Mouse (Mus musculus): ENCODE measurements around the gene Numbl. TPM values are rescaled to one million over a fixed set of nuclear protein-coding genes. Genes with fewer than 3 reads are reported as not detected.
A peak's percentile ranks its signal among the peaks of the same experiment; 100 is the strongest.

The Numbl gene
- total RNA-seq, 1 experiment, result 14.1 TPM

DNA sequence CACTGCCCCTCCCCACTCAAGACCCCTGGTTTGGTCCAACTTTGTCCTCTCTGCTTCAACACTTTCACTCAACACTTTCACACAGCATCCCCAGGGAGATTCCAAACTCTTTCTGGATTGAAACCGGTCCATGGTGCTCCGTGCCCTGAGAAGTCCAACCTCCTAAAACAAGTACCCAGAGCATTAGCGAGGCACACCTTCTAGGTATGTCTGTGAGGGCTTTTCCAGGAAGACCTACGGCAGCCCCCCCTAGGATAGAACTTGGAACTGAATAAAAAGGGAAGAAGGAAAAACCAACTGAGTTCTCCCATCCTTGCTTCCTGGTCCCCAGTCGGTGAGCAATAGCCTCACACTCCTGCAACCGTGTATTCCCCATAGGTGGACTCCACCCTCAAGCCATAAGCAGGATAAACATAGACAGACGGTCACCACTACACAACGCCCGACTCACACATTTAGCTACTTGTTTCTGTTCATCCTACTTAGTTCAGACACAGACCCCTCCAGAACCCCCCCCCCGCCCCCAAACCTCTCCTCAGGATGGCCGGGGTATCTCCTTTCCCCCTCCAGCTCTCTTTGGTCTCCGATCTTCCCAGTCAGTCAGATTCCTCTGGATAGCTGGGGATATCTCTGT lies 53.5 kb downstream of the Numbl start:
- peaks cover 16% of the 10 kb centered on the region for H3K36me3 ChIP-seq (ENCODE audit: control insufficient read depth, insufficient read depth, low read length, poor library complexity, severe bottlenecking)
- TF ChIP-seq HCFC1 (IDR thresholded peaks at IDR 0.05; ENCODE audit: borderline replicate concordance, insufficient read depth, low read length) (no peak), CHD2 (IDR thresholded peaks at IDR 0.05; ENCODE audit: low read depth, low read length) (no peak), ZC3H11A (IDR thresholded peaks at IDR 0.05; ENCODE audit: borderline replicate concordance, low read depth, low read length) (no peak), ZNF384 (IDR thresholded peaks at IDR 0.05; ENCODE audit: low read depth, low read length) (no peak), MAFK (IDR thresholded peaks at IDR 0.05; ENCODE audit: insufficient read depth, low read depth, low read length) (no peak)
- peaks cover 5% of the 10 kb centered on the region in 2 experiments; a peak in 3 of 4 replicates for H3K4me1 ChIP-seq (ENCODE audit: control insufficient read depth in 2 of 2, insufficient read depth in 2 of 2, low read length in 2 of 2, poor library complexity in 1 of 2)
- peak overlapping the region; percentile 97 for H3K27ac ChIP-seq (ENCODE audit: insufficient read depth, low read depth, low read length, poor library complexity, severe bottlenecking)
- DNase-seq (ENCODE audit: low read depth, low spot score), result no peak
- H3K9ac ChIP-seq (ENCODE audit: insufficient read depth, low read depth, low read length, poor library complexity, severe bottlenecking), result peak overlapping the region; percentile 78; the same call in 1 of the 2 replicates
- in situ Hi-C loops (cut with MboI; ENCODE audit: low sequenced_read_pairs in 2 of 2, unreplicated experiment in 2 of 2), result no loop called here
- H3K4me3 ChIP-seq (ENCODE audit: insufficient read depth in 1 of 2, low read depth in 1 of 2, low read length in 2 of 2, poor library complexity in 1 of 2, severe bottlenecking in 1 of 2), result peak overlapping the region; percentile 23 to 58
- peaks cover 1% of the 10 kb centered on the region; the same call in 1 of the 2 replicates for H3K9me3 ChIP-seq (ENCODE audit: control insufficient read depth, insufficient read depth, low read depth, low read length)

DNA sequence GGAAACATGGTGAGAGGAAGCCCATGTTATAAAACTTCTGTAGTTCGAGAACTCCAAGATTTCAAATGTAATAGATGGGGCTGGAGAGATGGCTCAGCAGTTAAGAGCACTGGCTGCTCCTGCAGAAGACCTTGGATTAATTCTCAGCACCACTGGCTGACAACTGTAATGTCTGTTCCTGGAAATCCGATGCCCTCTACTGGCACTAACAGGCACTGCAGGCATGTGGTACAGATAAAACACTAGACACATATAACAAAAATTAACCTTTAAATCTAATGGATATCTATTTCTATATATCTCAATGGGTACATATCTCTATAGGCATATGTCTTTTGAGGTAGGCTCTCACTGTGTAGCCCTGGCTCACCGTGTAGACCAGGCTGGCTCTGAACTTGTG lies 56.2 kb downstream of the Numbl start:
- no peak overlapping the region for H3K27ac ChIP-seq (ENCODE audit: insufficient read depth, low read depth, low read length, poor library complexity, severe bottlenecking)
- no peak for DNase-seq (ENCODE audit: low read depth, low spot score)
- H3K9me3 ChIP-seq (ENCODE audit: control insufficient read depth, insufficient read depth, low read depth, low read length), result peaks cover 1% of the 10 kb centered on the region; the same call in 1 of the 2 replicates
- H3K36me3 ChIP-seq (ENCODE audit: control insufficient read depth, insufficient read depth, low read length, poor library complexity, severe bottlenecking), result peaks cover 25% of the 10 kb centered on the region
- H3K9ac ChIP-seq (ENCODE audit: insufficient read depth, low read depth, low read length, poor library complexity, severe bottlenecking), result no peak overlapping the region
- in situ Hi-C loops (cut with MboI; ENCODE audit: low sequenced_read_pairs in 2 of 2, unreplicated experiment in 2 of 2), result no loop called here
- no peak overlapping the region for H3K4me3 ChIP-seq (ENCODE audit: insufficient read depth in 1 of 2, low read depth in 1 of 2, low read length in 2 of 2, poor library complexity in 1 of 2, severe bottlenecking in 1 of 2)
- no peak for TF ChIP-seq MAFK (IDR thresholded peaks at IDR 0.05; ENCODE audit: insufficient read depth, low read depth, low read length)
- no peak for TF ChIP-seq HCFC1 (IDR thresholded peaks at IDR 0.05; ENCODE audit: borderline replicate concordance, insufficient read depth, low read length)
- TF ChIP-seq CHD2 (IDR thresholded peaks at IDR 0.05; ENCODE audit: low read depth, low read length), result no peak
- no peak for TF ChIP-seq ZC3H11A (IDR thresholded peaks at IDR 0.05; ENCODE audit: borderline replicate concordance, low read depth, low read length)
- no peak for TF ChIP-seq ZNF384 (IDR thresholded peaks at IDR 0.05; ENCODE audit: low read depth, low read length)
- H3K4me1 ChIP-seq (ENCODE audit: control insufficient read depth in 2 of 2, insufficient read depth in 2 of 2, low read length in 2 of 2, poor library complexity in 1 of 2), result peaks cover 3 to 6% of the 10 kb centered on the region in 2 experiments; a peak in 3 of 4 replicates

- peaks cover 31% of the 10 kb centered on the region for H3K36me3 ChIP-seq (ENCODE audit: control insufficient read depth, insufficient read depth, low read length, poor library complexity, severe bottlenecking)
- no peak overlapping the region for H3K27ac ChIP-seq (ENCODE audit: insufficient read depth, low read depth, low read length, poor library complexity, severe bottlenecking)
- TF ChIP-seq MAFK (IDR thresholded peaks at IDR 0.05; ENCODE audit: insufficient read depth, low read depth, low read length) (no peak), ZNF384 (IDR thresholded peaks at IDR 0.05; ENCODE audit: low read depth, low read length) (no peak), HCFC1 (IDR thresholded peaks at IDR 0.05; ENCODE audit: borderline replicate concordance, insufficient read depth, low read length) (no peak), CHD2 (IDR thresholded peaks at IDR 0.05; ENCODE audit: low read depth, low read length) (no peak), ZC3H11A (IDR thresholded peaks at IDR 0.05; ENCODE audit: borderline replicate concordance, low read depth, low read length) (no peak)
- no peak overlapping the region for H3K4me3 ChIP-seq (ENCODE audit: insufficient read depth in 1 of 2, low read depth in 1 of 2, low read length in 2 of 2, poor library complexity in 1 of 2, severe bottlenecking in 1 of 2)
- no peak for DNase-seq (ENCODE audit: low read depth, low spot score)
- in situ Hi-C loops (cut with MboI; ENCODE audit: low sequenced_read_pairs in 2 of 2, unreplicated experiment in 2 of 2), result no loop called here
- peaks cover 1% of the 10 kb centered on the region; the same call in 1 of the 2 replicates for H3K9me3 ChIP-seq (ENCODE audit: control insufficient read depth, insufficient read depth, low read depth, low read length)
- H3K4me1 ChIP-seq (ENCODE audit: control insufficient read depth in 2 of 2, insufficient read depth in 2 of 2, low read length in 2 of 2, poor library complexity in 1 of 2), result peaks cover 2 to 6% of the 10 kb centered on the region in 2 experiments; a peak in 3 of 4 replicates
- H3K9ac ChIP-seq (ENCODE audit: insufficient read depth, low read depth, low read length, poor library complexity, severe bottlenecking), result no peak overlapping the region
Observed at GRCm38 (mm10) chr7:27315958-27316357, 57.7 kb downstream of the Numbl start.

DNA sequence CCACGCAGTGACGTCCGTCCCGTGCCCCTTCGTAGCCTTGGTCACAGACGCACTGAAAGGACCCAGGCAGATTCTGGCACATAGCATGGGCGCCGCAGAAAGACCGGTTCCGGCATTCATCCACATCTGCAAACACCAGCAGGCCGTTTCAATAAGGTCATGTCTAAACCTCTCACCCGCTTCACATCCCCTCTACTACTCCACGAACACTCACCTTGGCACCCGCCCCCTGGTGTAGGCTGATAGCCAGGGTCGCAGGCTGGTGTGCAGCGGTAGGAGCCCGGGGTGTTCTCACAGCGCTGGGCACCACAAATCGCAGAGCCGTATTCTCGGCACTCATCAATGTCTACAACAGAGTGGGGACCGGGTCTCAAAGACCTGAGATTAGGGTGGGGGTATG lies 61.2 kb downstream of the Numbl start:
- H3K36me3 ChIP-seq (ENCODE audit: control insufficient read depth, insufficient read depth, low read length, poor library complexity, severe bottlenecking), result peaks cover 36% of the 10 kb centered on the region

More for the DNA sequence above, 61.2 kb downstream of the Numbl start:
- TF ChIP-seq ZC3H11A (IDR thresholded peaks at IDR 0.05; ENCODE audit: borderline replicate concordance, low read depth, low read length) (no peak), CHD2 (IDR thresholded peaks at IDR 0.05; ENCODE audit: low read depth, low read length) (no peak), ZNF384 (IDR thresholded peaks at IDR 0.05; ENCODE audit: low read depth, low read length) (no peak), HCFC1 (IDR thresholded peaks at IDR 0.05; ENCODE audit: borderline replicate concordance, insufficient read depth, low read length) (no peak), MAFK (IDR thresholded peaks at IDR 0.05; ENCODE audit: insufficient read depth, low read depth, low read length) (no peak)
- Histone ChIP-seq H3K27ac (ENCODE audit: insufficient read depth, low read depth, low read length, poor library complexity, severe bottlenecking) (no peak overlapping the region; the same call in 1 of the 2 replicates), H3K4me1 (ENCODE audit: control insufficient read depth in 2 of 2, insufficient read depth in 2 of 2, low read length in 2 of 2, poor library complexity in 1 of 2) (peaks cover 3 to 13% of the 10 kb centered on the region in 2 experiments), H3K4me3 (ENCODE audit: insufficient read depth in 1 of 2, low read depth in 1 of 2, low read length in 2 of 2, poor library complexity in 1 of 2, severe bottlenecking in 1 of 2) (no peak overlapping the region), H3K9me3 (ENCODE audit: control insufficient read depth, insufficient read depth, low read depth, low read length) (peaks cover 1% of the 10 kb centered on the region; the same call in 1 of the 2 replicates), H3K9ac (ENCODE audit: insufficient read depth, low read depth, low read length, poor library complexity, severe bottlenecking) (no peak overlapping the region)
- in situ Hi-C loops (cut with MboI; ENCODE audit: low sequenced_read_pairs in 2 of 2, unreplicated experiment in 2 of 2), result no loop called here
- DNase-seq (ENCODE audit: low read depth, low spot score), result no peak
